Mouse (Mus musculus): ENCODE measurements around the gene Srgap1. TPM values are rescaled to one million over a fixed set of nuclear protein-coding genes. Genes with fewer than 3 reads are reported as not detected.

Srgap1 gene
- polyA plus RNA-seq, 1 experiment from 2014 or later: 2.3 TPM

GRCm38 (mm10) chr10:121833443-121833842 lies 213.7 kb downstream of the Srgap1 start:
- Histone ChIP-seq H3K9me3 (replicated peaks) (no peaks in the 10 kb centered on the region), H3K4me3 (no peak overlapping the region), H3K4me1 (no peaks in the 10 kb centered on the region), H3K27ac (no peak overlapping the region), H3K27me3 (replicated peaks) (no peaks in the 10 kb centered on the region), H3K4me2 (no peak overlapping the region), H3K9ac (no peak overlapping the region), H3K36me3 (no peaks in the 10 kb centered on the region)
- 76% methylated on average over 5 of the region's 5 CpGs for WGBS (ENCODE audit: insufficient replicate concordance)
- no peak for ATAC-seq

- H3K9ac ChIP-seq: no peak overlapping the region
- no peak for ATAC-seq
- no peak overlapping the region for H3K4me3 ChIP-seq
- no peaks in the 10 kb centered on the region for H3K27me3 ChIP-seq (replicated peaks)
- H3K9me3 ChIP-seq (replicated peaks): no peaks in the 10 kb centered on the region
- WGBS (ENCODE audit: insufficient replicate concordance): 71% methylated on average over 29 of the region's 29 CpGs
- H3K4me2 ChIP-seq: no peak overlapping the region
- no peaks in the 10 kb centered on the region for H3K4me1 ChIP-seq
- H3K36me3 ChIP-seq: no peaks in the 10 kb centered on the region
- H3K27ac ChIP-seq: no peak overlapping the region
These were observed 216.5 kb downstream of the Srgap1 start for GRCm38 (mm10) chr10:121830335-121831307.

- Histone ChIP-seq H3K9me3 (replicated peaks) (no peaks in the 10 kb centered on the region), H3K9ac (no peak overlapping the region), H3K27me3 (replicated peaks) (no peaks in the 10 kb centered on the region), H3K4me3 (no peak overlapping the region), H3K36me3 (no peaks in the 10 kb centered on the region), H3K4me2 (no peak overlapping the region), H3K27ac (no peak overlapping the region), H3K4me1 (no peaks in the 10 kb centered on the region)
- WGBS (ENCODE audit: insufficient replicate concordance): 35% methylated on average over 5 of the region's 5 CpGs
- ATAC-seq: no peak
These were observed 217.3 kb downstream of the Srgap1 start for GRCm38 (mm10) chr10:121829800-121830303.

- WGBS (ENCODE audit: insufficient replicate concordance): 58% methylated on average over 6 of the region's 6 CpGs
- Histone ChIP-seq H3K4me3 (no peak overlapping the region), H3K4me2 (no peak overlapping the region), H3K36me3 (no peaks in the 10 kb centered on the region), H3K4me1 (no peaks in the 10 kb centered on the region), H3K27ac (no peak overlapping the region), H3K9me3 (replicated peaks) (no peaks in the 10 kb centered on the region), H3K27me3 (replicated peaks) (no peaks in the 10 kb centered on the region), H3K9ac (no peak overlapping the region)
- no peak for ATAC-seq
These were observed 218.1 kb downstream of the Srgap1 start for GRCm38 (mm10) chr10:121829034-121829433.

GRCm38 (mm10) chr10:121822674-121823073 lies 224.4 kb downstream of the Srgap1 start:
- Histone ChIP-seq H3K4me3 (no peak overlapping the region), H3K9ac (no peak overlapping the region), H3K4me1 (no peaks in the 10 kb centered on the region), H3K27me3 (replicated peaks) (no peaks in the 10 kb centered on the region), H3K27ac (no peak overlapping the region), H3K4me2 (no peak overlapping the region), H3K9me3 (replicated peaks) (no peaks in the 10 kb centered on the region), H3K36me3 (no peaks in the 10 kb centered on the region)
- 44% methylated on average over 5 of the region's 5 CpGs for WGBS (ENCODE audit: insufficient replicate concordance)
- no peak for ATAC-seq

- Histone ChIP-seq H3K4me1 (no peaks in the 10 kb centered on the region), H3K36me3 (no peaks in the 10 kb centered on the region), H3K9me3 (replicated peaks) (no peaks in the 10 kb centered on the region), H3K27ac (no peak overlapping the region), H3K9ac (no peak overlapping the region), H3K27me3 (replicated peaks) (no peaks in the 10 kb centered on the region), H3K4me3 (no peak overlapping the region), H3K4me2 (no peak overlapping the region)
- 69% methylated on average over 7 of the region's 7 CpGs for WGBS (ENCODE audit: insufficient replicate concordance)
- ATAC-seq: no peak
These were observed 226.3 kb downstream of the Srgap1 start for GRCm38 (mm10) chr10:121820846-121821245.

GRCm38 (mm10) chr10:121817983-121818382 lies 229.1 kb downstream of the Srgap1 start:
- H3K9me3 ChIP-seq (replicated peaks): no peaks in the 10 kb centered on the region
- H3K36me3 ChIP-seq: no peaks in the 10 kb centered on the region
- H3K27me3 ChIP-seq (replicated peaks): no peaks in the 10 kb centered on the region
- no peak overlapping the region for H3K9ac ChIP-seq
- no peak overlapping the region for H3K27ac ChIP-seq
- H3K4me2 ChIP-seq: no peak overlapping the region
- H3K4me3 ChIP-seq: no peak overlapping the region
- no peak for ATAC-seq
- WGBS (ENCODE audit: insufficient replicate concordance): 64% methylated on average over 7 of the region's 7 CpGs
- H3K4me1 ChIP-seq: no peaks in the 10 kb centered on the region

- Histone ChIP-seq H3K9ac (no peak overlapping the region), H3K4me2 (no peak overlapping the region), H3K4me1 (no peaks in the 10 kb centered on the region), H3K36me3 (no peaks in the 10 kb centered on the region), H3K27me3 (replicated peaks) (no peaks in the 10 kb centered on the region), H3K9me3 (replicated peaks) (no peaks in the 10 kb centered on the region), H3K27ac (no peak overlapping the region), H3K4me3 (no peak overlapping the region)
- 75% methylated on average over 11 of the region's 11 CpGs for WGBS (ENCODE audit: insufficient replicate concordance)
- ATAC-seq: no peak
These were observed 239.3 kb downstream of the Srgap1 start for GRCm38 (mm10) chr10:121807771-121808170.

- Histone ChIP-seq H3K36me3 (no peaks in the 10 kb centered on the region), H3K4me2 (no peak overlapping the region), H3K4me3 (no peak overlapping the region), H3K4me1 (no peaks in the 10 kb centered on the region), H3K27ac (no peak overlapping the region), H3K9me3 (replicated peaks) (no peaks in the 10 kb centered on the region), H3K9ac (no peak overlapping the region), H3K27me3 (replicated peaks) (no peaks in the 10 kb centered on the region)
- WGBS (ENCODE audit: insufficient replicate concordance): 77% methylated on average over 11 of the region's 11 CpGs
- no peak for ATAC-seq
These were observed 240.3 kb downstream of the Srgap1 start for GRCm38 (mm10) chr10:121806806-121807205.

- Histone ChIP-seq H3K27me3 (replicated peaks) (no peaks in the 10 kb centered on the region), H3K27ac (no peak overlapping the region), H3K9me3 (replicated peaks) (no peaks in the 10 kb centered on the region), H3K4me1 (no peaks in the 10 kb centered on the region), H3K9ac (no peak overlapping the region), H3K4me3 (no peak overlapping the region), H3K36me3 (no peaks in the 10 kb centered on the region), H3K4me2 (no peak overlapping the region)
- ATAC-seq: no peak
- 40% methylated on average over 11 of the region's 11 CpGs for WGBS (ENCODE audit: insufficient replicate concordance)
These were observed 241.2 kb downstream of the Srgap1 start for GRCm38 (mm10) chr10:121805933-121806341.

- no peaks in the 10 kb centered on the region for H3K36me3 ChIP-seq
- no peak overlapping the region for H3K27ac ChIP-seq
- no peaks in the 10 kb centered on the region for H3K9me3 ChIP-seq (replicated peaks)
- no peak overlapping the region for H3K9ac ChIP-seq
- H3K4me2 ChIP-seq: no peak overlapping the region
- H3K27me3 ChIP-seq (replicated peaks): no peaks in the 10 kb centered on the region
- no peaks in the 10 kb centered on the region for H3K4me1 ChIP-seq
- H3K4me3 ChIP-seq: no peak overlapping the region
- WGBS (ENCODE audit: insufficient replicate concordance): 78% methylated on average over 13 of the region's 13 CpGs
- ATAC-seq: no peak
These were observed 242.6 kb downstream of the Srgap1 start for GRCm38 (mm10) chr10:121804551-121804950.

GRCm38 (mm10) chr10:121800041-121800440 lies 247.1 kb downstream of the Srgap1 start:
- H3K9me3 ChIP-seq (replicated peaks): no peaks in the 10 kb centered on the region
- WGBS (ENCODE audit: insufficient replicate concordance): 77% methylated on average over 13 of the region's 13 CpGs
- no peaks in the 10 kb centered on the region for H3K36me3 ChIP-seq
- no peak overlapping the region for H3K4me3 ChIP-seq
- H3K27me3 ChIP-seq (replicated peaks): no peaks in the 10 kb centered on the region
- H3K4me2 ChIP-seq: no peak overlapping the region
- H3K9ac ChIP-seq: no peak overlapping the region
- no peak for ATAC-seq
- 0 out of 2 replicates have a peak, but pooled peaks cover 3% of the 10 kb centered on the region for H3K4me1 ChIP-seq
- H3K27ac ChIP-seq: no peak overlapping the region
